In genomic region chr14:21086827-21087351, GRCm38 (mm10) we compare ENCODE assay signal across 9 mouse cellular contexts. TPM values are rescaled to one million over a fixed set of nuclear protein-coding genes. Genes with fewer than 3 reads are reported as not detected.
DNase-seq lines count a peak whose midpoint lies in the region; ATAC-seq lines count a peak whose summit lies in the region.
"Had no signal": no experiment of that assay in that cellular context is flagged by ENCODE, and none has a peak within 500 bp of the region (broad histone marks: within the 10 kb centered on the region; RNA-seq: fewer than 3 reads in every experiment).

No protein-coding gene starts in this region.

- WGBS in heart, embryonic 13.5 days: 27% methylated on average over 7 of the region's 7 CpGs
- WGBS in intestine, embryonic 14.5 days: 23% methylated on average over 7 of the region's 7 CpGs
- WGBS in stomach, embryonic 16.5 days: 29% methylated on average over 7 of the region's 7 CpGs

- H3K36me3 ChIP-seq in heart, embryonic 13.5 days: 0 out of 2 replicates have a peak, but pooled peaks cover under 1% of the 10 kb centered on the region
- H3K36me3 ChIP-seq in intestine, embryonic 14.5 days (ENCODE audit: control insufficient read depth, insufficient read depth, low read length): no peaks in the 10 kb centered on the region
- H3K36me3 ChIP-seq in stomach, embryonic 16.5 days (ENCODE audit: control insufficient read depth, insufficient read depth, low read length): no peaks in the 10 kb centered on the region

- H3K4me3 ChIP-seq in heart, embryonic 13.5 days: peak overlapping the region; percentile 16; the same call in 1 of the 2 replicates
- no peak overlapping the region for H3K4me3 ChIP-seq in intestine, embryonic 14.5 days (ENCODE audit: low read depth, low read length)
- no peak overlapping the region for H3K4me3 ChIP-seq in stomach, embryonic 16.5 days (replicated peaks; ENCODE audit: low read length)

- H3K27ac ChIP-seq in heart, embryonic 13.5 days (replicated peaks): peak overlapping the region; percentile 89
- peak overlapping the region; percentile 72 for H3K27ac ChIP-seq in intestine, embryonic 14.5 days (ENCODE audit: low read depth)
- peak overlapping the region; percentile 90 for H3K27ac ChIP-seq in stomach, embryonic 16.5 days (ENCODE audit: low read length)

- no peaks in the 10 kb centered on the region for H3K27me3 ChIP-seq in heart, embryonic 13.5 days (replicated peaks)
- H3K27me3 ChIP-seq in intestine, embryonic 14.5 days (replicated peaks; ENCODE audit: control insufficient read depth, insufficient read depth, low read length): no peaks in the 10 kb centered on the region
- no peaks in the 10 kb centered on the region for H3K27me3 ChIP-seq in stomach, embryonic 16.5 days (ENCODE audit: control insufficient read depth, insufficient read depth, low read length)

- ATAC-seq in heart, embryonic 13.5 days (ENCODE audit: extremely low read depth, insufficient number of reproducible peaks, low FRiP score, low TSS enrichment): no peak
- no peak for ATAC-seq in intestine, embryonic 14.5 days (replicated peaks; ENCODE audit: low FRiP score, low TSS enrichment, low read depth)
- no peak for ATAC-seq in stomach, embryonic 16.5 days (ENCODE audit: insufficient read depth, low FRiP score)

- DNase-seq in heart, postnatal 14 days: no peak
- DNase-seq in retina, postnatal 1 day: peak; percentile 10
- DNase-seq in retina, embryonic 14.5 days (ENCODE audit: low spot score): no peak
- DNase-seq in intestine, embryonic 14.5 days (ENCODE audit: low spot score): no peak
- no peak for DNase-seq in right cerebral cortex, postnatal 25 days
- DNase-seq in left cerebral cortex, postnatal 36 days (ENCODE audit: low spot score in 2 of 2): no peak
- DNase-seq: thymus, postnatal 25 days had no signal

- H3K9ac ChIP-seq in heart, embryonic 13.5 days: peak overlapping the region; percentile 61
- H3K9ac ChIP-seq in intestine, embryonic 14.5 days (ENCODE audit: low read length): no peak overlapping the region
- H3K9ac ChIP-seq in stomach, embryonic 16.5 days (ENCODE audit: low read length): peak overlapping the region; percentile 54

- H3K9me3 ChIP-seq in heart, embryonic 13.5 days: no peaks in the 10 kb centered on the region
- H3K9me3 ChIP-seq in intestine, embryonic 14.5 days (ENCODE audit: control insufficient read depth, low read length): no peaks in the 10 kb centered on the region
- no peaks in the 10 kb centered on the region for H3K9me3 ChIP-seq in stomach, embryonic 16.5 days (replicated peaks; ENCODE audit: control insufficient read depth, low read length)

- peaks cover 70% of the 10 kb centered on the region for H3K4me1 ChIP-seq in heart, embryonic 13.5 days
- H3K4me1 ChIP-seq in intestine, embryonic 14.5 days (replicated peaks; ENCODE audit: control insufficient read depth, insufficient read depth, low read length): peaks cover 26% of the 10 kb centered on the region
- H3K4me1 ChIP-seq in stomach, embryonic 16.5 days (ENCODE audit: control insufficient read depth, insufficient read depth, low read length): peaks cover 18% of the 10 kb centered on the region

- H3K4me2 ChIP-seq in heart, embryonic 13.5 days: peak overlapping the region; percentile 48
- peak overlapping the region; percentile 14; the same call in 1 of the 2 replicates for H3K4me2 ChIP-seq in intestine, embryonic 14.5 days (ENCODE audit: low read length)
- H3K4me2 ChIP-seq in stomach, embryonic 16.5 days (ENCODE audit: low read depth, low read length): peak overlapping the region; percentile 26

- intact Hi-C loops in heart, postnatal 14 days (cut with DNase I): no loop called here
- intact Hi-C loops in left cerebral cortex, postnatal 36 days (cut with DNase I): no loop called here

RNA-seq across cellular contexts. Expression of gene Adk, which starts 34.5 kb away (rescaled TPM):
- polyA plus RNA-seq in heart, embryonic 13.5 days (2015; fragmentation: Nextera tagmentation; extraction: Ambion mirVana): 242 and 253 TPM in 2 replicates
- 100 to 1,000 TPM; 186 to 196 TPM for total RNA-seq in heart, postnatal 14 days (2021)
- 180 TPM in 2 replicates for polyA plus RNA-seq in intestine, embryonic 14.5 days (2014; fragmentation: Nextera tagmentation; extraction: Ambion mirVana)
- 138 and 151 TPM in 2 replicates for polyA plus RNA-seq in stomach, embryonic 16.5 days (2015; fragmentation: Nextera tagmentation; extraction: Ambion mirVana)
- total RNA-seq in left cerebral cortex, postnatal 36 days (2021): 10 to 100 TPM; 63.6 to 66.2 TPM

RNA-seq across cellular contexts. Expression of gene Ap3m1, which starts 34.6 kb away (rescaled TPM):
- 59.6 and 64.6 TPM in 2 replicates for polyA plus RNA-seq in heart, embryonic 13.5 days (2015; fragmentation: Nextera tagmentation; extraction: Ambion mirVana)
- 10 to 100 TPM; 69.5 to 71.4 TPM for total RNA-seq in heart, postnatal 14 days (2021)
- polyA plus RNA-seq in intestine, embryonic 14.5 days (2014; fragmentation: Nextera tagmentation; extraction: Ambion mirVana): 73.3 and 82.7 TPM in 2 replicates
- 66.4 and 73.8 TPM in 2 replicates for polyA plus RNA-seq in stomach, embryonic 16.5 days (2015; fragmentation: Nextera tagmentation; extraction: Ambion mirVana)
- total RNA-seq in left cerebral cortex, postnatal 36 days (2021): 10 to 100 TPM; 61.7 to 62.0 TPM
